Mouse (Mus musculus): Measurements from ENCODE around the gene Adcy5.

Gene Adcy5

GRCm38 (mm10) chr16:35255981-35256380 lies 101.3 kb downstream of the Adcy5 start:
- no peak for DNase-seq (ENCODE audit: low read depth, low spot score)

GRCm38 (mm10) chr16:35270353-35270934 lies 115.8 kb downstream of the Adcy5 start:
- peak; percentile 90 for DNase-seq (ENCODE audit: low read depth, low spot score)

- DNase-seq (ENCODE audit: low read depth, low spot score): no peak
Measured at GRCm38 (mm10) chr16:35270945-35271344, 116.3 kb downstream of the Adcy5 start.

- no peak for DNase-seq (ENCODE audit: low read depth, low spot score)
Measured at GRCm38 (mm10) chr16:35271572-35271971, 116.9 kb downstream of the Adcy5 start.

- DNase-seq (ENCODE audit: low read depth, low spot score): no peak
Measured at GRCm38 (mm10) chr16:35272417-35272816, 117.7 kb downstream of the Adcy5 start.

- no peak for DNase-seq (ENCODE audit: low read depth, low spot score)
Measured at GRCm38 (mm10) chr16:35278166-35278565, 123.5 kb downstream of the Adcy5 start.

GRCm38 (mm10) chr16:35282456-35282855 lies 127.8 kb downstream of the Adcy5 start:
- no peak for DNase-seq (ENCODE audit: low read depth, low spot score)

GRCm38 (mm10) chr16:35285821-35286220 lies 131.1 kb downstream of the Adcy5 start:
- no peak for DNase-seq (ENCODE audit: low read depth, low spot score)

- no peak for DNase-seq (ENCODE audit: low read depth, low spot score)
Measured at GRCm38 (mm10) chr16:35287244-35287643, 132.6 kb downstream of the Adcy5 start.

- no peak for DNase-seq (ENCODE audit: low read depth, low spot score)
Measured at GRCm38 (mm10) chr16:35297786-35298185, 143.1 kb downstream of the Adcy5 start.

GRCm38 (mm10) chr16:35300156-35300555 lies 145.5 kb downstream of the Adcy5 start:
- DNase-seq (ENCODE audit: low read depth, low spot score): no peak

- DNase-seq (ENCODE audit: low read depth, low spot score): peak; percentile 73
Measured at GRCm38 (mm10) chr16:35302441-35303280, 148.0 kb downstream of the Adcy5 start.

- no peak for DNase-seq (ENCODE audit: low read depth, low spot score)
Measured at GRCm38 (mm10) chr16:35303721-35304120, 149.0 kb downstream of the Adcy5 start.

GRCm38 (mm10) chr16:35304416-35304815 lies 149.7 kb downstream of the Adcy5 start:
- no peak for DNase-seq (ENCODE audit: low read depth, low spot score)

- no peak for DNase-seq (ENCODE audit: low read depth, low spot score)
Measured at GRCm38 (mm10) chr16:35305226-35305625, 150.5 kb downstream of the Adcy5 start.

- no peak for DNase-seq (ENCODE audit: low read depth, low spot score)
Measured at GRCm38 (mm10) chr16:35306631-35307030, 152.0 kb downstream of the Adcy5 start.

- no peak for DNase-seq (ENCODE audit: low read depth, low spot score)
Measured at GRCm38 (mm10) chr16:35307331-35307730, 152.7 kb downstream of the Adcy5 start.

GRCm38 (mm10) chr16:35308016-35308415 lies 153.3 kb downstream of the Adcy5 start:
- no peak for DNase-seq (ENCODE audit: low read depth, low spot score)

- DNase-seq (ENCODE audit: low read depth, low spot score): no peak
Measured at GRCm38 (mm10) chr16:35308486-35309143, 153.9 kb downstream of the Adcy5 start.

- no peak for DNase-seq (ENCODE audit: low read depth, low spot score)
Measured at GRCm38 (mm10) chr16:35309634-35310033, 155.0 kb downstream of the Adcy5 start.

- no peak for DNase-seq (ENCODE audit: low read depth, low spot score)
Measured at GRCm38 (mm10) chr16:35310551-35311110, 156.0 kb downstream of the Adcy5 start.

GRCm38 (mm10) chr16:35311586-35311985 lies 156.9 kb downstream of the Adcy5 start:
- no peak for DNase-seq (ENCODE audit: low read depth, low spot score)
